Mouse (Mus musculus): Measurements from ENCODE around the gene Dntt.
A peak's percentile ranks its signal among the peaks of the same experiment; 100 is the strongest.

The Dntt gene

DNA sequence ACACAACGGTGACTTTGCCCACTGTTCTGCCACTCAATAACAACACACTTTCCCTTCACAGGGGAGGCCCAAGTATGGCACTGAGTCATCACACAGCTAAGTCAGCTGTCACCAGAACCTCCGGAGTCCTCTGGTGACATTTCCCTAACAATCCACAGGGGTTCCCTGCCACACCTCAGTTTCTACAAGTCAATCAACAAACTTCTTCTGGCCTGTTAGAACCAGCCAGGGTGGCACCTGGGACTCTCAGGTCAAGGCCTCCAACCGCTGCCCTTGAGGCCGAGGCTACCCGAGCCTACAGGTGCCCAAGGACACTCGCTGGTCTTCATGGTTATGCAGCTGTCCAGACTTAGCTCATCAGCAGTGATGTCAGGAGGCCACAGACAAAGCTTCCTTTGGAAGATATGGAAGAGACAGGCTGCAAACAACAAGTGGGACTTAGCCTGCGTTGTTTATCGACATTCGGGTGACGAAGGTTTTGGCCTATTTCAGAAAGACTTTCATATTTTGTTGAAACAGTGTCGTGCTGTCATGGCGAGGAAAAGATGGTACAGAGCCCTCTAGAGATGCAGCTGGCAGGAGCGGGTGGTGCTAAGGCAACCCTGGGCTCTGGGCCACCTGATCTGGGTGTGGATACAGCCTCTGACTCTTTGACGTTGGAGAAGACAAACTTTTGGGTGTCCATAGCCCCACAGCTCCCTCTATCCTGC, 44.8 kb downstream of the Dntt start:
- no peak for DNase-seq

DNA sequence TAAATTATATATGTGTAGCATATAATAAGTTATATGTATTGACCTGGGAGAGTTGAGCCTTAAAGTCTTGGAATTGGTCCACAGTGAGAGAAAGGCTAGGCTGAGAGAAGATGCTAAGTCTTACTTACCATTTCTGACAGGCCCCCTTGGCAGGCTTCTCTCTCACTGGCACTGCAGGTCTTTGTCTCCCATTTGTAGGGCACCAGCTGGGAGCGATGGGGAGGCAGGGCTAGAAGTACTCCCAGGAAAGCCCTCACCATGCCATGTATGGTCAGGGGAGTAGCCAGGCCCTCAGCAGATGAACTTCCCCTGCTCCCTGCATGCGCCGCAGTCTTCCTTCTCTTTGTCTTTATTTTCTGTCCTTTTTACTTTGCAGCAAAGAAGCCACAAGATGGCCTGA, 47.8 kb downstream of the Dntt start, which contains the start of gene Opalin:
Opalin (minus strand) TSS at position 208 of the 400 bp plus-strand sequence.
- no peak for DNase-seq

DNA sequence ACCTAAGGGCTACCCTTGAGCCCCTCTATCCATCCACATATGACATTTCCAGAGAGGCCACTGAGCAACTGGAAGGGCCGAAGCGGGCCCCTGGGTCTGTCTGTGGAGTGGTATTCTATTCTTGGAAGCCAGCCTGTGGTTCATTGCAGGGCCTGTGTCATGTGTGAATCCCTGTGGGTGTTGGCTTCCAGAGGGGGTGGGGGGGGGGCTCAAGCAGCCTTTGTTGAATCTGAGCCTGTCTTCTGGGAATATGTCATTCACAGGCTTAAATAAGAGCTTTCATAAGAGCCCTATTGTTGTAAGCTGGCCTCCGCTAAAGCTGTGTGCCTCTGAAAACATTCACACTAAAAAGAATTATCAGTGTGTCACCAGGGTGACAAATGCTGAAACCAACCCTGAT, 52.5 kb downstream of the Dntt start:
- DNase-seq = no peak

DNA sequence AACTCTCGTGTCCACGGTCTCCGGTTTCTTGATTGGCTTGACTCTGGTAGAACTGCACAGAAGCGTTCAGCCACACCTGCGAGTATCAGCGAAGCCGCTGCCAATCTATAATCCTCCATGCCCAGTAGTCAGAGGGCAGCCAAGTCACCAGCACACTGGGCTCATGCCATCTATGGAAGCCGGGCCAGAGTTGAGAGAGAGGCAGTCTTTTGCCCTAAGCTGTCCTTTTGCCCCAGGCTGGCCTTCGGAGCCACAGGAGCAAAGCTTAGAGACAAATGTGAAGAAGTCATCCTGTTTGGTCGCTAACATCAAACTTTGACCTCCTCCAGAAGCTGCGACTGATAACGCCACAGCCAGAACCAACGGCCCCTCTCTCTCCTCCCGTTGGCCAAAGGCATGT, 54.6 kb downstream of the Dntt start:
- no peak for DNase-seq

DNA sequence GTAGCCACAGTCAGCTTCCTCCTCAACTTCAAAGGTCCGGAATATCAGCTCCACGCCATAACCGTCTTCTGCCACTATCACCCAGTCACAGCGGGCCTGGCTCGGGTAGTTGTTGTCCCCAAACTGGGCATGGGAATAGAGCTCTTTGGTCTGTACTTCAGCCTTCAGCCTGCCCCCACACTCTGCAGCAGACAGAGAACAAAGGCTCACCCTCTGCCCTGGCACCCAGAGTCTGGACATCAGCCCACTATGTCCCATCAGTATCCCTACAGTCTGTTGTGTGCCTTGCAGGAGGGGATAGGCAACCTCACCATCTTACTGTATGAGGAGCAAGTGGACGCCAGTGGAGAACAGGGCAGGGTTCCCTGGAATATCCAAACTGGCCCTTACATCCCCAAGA, 57.2 kb downstream of the Dntt start:
- DNase-seq = no peak

DNA sequence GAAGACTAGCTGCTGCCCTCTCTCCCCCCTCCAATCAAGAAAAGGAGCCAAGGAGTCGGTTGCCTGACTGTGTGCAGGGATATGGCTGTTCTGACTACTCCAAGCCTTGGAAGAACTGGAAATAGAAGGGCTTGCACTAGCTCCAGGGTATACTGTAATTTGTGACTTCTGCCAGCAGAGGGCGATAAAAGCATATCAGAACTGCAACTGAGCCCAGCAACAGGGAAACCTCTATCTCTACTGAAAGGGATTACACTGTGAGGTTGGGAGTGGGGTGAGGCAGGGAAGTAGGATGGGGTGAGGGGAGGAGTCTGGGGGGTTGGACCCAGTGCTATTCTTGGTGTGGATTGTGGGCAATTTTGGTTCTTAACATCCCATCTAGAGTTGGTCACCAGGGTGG, 57.6 kb downstream of the Dntt start:
- DNase-seq = peak; percentile 61

DNA sequence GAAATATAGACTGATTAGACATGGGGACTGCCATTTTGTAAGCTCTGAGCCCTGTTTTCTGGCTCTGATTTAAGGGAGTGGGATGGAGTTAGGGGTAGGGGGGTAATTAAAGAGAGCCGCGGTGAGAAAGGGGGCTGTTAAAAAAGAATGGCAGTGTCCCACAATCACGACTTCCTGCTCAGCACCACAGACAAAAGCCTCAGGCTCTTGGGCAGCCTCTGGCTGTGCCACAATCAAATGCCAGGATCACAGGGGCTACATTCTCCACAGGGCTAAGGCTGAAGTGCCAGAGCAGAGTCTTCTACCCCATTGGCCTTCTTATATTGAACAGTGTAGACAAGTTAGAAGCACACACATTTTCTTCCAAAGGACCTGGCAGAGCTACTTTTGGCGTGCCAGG, 58.8 kb downstream of the Dntt start:
- no peak for DNase-seq

DNA sequence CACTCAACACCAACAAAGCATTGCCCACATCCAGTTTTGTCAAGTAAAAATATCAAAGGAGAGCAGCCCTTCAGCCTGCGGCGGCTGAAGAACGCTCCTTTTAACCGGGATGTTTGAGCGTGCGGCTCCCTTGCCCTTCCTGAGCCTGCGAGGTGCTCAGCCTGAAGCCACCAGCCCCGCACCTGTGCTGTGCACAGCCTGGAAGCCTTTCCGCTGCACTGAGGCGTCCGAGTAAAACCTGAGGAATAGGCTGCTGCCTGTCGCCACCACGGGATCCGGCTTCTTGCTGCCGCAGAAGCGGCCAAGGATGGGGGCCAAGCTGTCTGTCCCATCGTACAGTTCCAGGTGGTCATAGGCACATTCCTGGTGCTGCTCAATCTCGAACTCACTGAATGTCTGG, 59.4 kb downstream of the Dntt start:
- no peak for DNase-seq

DNA sequence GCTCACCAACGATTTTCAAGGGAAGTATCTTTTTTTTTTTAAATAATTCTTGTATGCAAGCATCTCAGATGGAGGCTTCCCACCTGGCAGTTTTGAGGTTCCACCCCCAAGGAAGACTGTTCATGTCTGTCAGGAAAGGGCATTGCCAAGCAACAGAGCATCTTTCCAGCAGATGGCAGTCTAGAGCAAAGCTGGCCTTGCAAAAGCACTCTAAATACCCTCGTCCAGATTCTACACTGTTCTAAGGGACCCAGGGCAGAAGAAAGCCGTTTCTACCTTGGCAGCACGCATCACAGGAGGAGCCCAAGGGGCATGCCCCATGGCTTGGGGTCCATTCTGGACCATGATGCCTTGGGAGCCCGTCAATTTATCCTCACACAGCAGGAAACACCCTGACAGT, 60.8 kb downstream of the Dntt start:
- peak; percentile 49 for DNase-seq

DNA sequence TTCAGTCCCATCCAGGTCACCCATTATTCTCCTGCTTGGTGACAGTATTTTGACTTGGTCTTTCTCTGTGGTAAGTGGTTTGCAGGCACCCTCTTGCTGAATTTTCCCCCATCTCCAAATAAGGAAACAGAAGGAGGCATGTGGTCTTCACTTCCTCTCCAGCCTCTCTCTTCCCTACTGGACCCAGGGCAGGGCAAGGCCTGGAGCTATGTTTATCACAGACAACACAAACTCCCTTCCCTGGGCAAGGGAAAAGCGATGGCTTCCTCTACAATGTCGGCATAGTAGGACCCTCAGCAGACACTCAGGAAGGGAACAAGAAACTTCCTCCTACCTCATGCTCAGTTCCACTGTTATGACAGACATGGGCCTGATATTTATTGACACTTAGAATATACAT, 62.8 kb downstream of the Dntt start:
- no peak for DNase-seq

DNA sequence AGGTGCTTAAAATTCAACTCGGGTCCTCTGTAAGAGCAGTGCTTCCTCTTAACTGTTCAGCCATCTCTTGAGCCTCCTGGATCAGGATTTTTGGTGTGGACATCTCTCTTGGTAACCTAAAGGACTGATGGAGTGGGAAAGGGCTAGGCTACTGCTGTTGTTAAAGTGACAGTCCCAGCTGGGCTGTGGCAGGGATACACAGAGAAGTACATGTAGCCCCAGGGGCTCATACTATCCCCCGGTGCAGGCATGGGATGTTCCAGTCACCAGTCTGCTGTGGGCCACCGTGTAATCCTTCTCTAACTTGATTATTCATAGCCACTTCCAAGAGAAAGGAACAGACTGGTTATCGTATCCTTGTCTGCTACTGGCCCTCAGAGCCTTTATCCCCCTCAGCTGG, 68.0 kb downstream of the Dntt start:
- DNase-seq = no peak

DNA sequence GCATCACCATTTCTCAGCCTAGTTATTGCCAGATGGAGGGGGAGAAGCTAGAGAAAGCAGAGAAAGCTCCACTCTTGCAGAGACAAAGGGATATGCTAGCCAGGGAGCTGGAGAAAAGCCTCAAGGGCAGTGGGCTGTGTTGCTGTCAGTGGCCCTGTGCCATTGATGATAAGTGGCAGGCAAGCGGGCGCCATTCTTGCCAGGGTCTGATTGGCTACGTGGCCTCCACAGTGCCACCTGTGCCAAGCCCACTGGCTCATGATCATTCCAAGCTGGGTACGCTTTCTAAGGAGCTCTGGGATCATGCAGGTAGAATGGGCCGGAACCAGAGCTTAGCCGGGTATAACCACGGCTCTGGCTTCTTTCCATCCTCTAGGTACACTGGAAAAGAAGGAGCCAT, 71.8 kb downstream of the Dntt start:
- no peak for DNase-seq

DNA sequence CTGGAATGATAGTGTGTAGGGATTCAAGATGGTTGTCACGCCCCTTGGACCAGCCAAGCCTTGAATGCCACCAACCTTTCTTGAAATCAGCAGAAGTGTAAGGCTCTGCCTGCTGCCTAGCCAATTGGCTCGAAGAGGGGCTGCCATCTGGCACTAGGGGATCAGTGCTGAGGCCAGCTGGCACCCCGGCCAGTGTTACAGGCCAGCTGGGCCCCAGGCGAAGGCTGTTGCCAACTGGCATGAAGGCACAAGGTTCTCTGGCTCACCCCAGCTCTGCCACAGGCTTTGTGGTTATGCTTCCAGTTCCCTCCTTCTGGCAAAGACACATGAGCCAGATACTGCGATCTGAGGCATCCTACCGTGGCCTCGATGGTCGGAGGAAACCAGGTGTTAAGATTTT, 72.3 kb downstream of the Dntt start:
- DNase-seq = no peak

DNA sequence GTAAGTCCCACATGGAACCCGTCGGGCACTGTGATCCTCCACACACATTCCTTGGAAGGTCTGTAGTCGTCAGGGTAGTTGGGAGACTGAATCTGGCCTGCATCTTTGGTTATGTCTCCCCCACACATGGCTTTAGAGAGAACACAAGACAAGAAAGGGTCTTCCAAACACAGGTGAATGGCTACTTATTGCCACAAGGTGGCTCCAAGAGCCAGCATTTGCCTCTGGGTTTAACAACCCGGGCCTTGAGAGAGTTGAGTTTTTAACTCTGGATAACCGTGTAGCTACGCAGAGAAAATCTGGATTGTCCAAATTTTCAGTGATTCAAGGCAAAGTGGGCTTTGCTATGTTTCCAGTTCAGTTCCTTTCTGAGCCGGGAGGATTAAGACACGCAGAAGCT, 75.8 kb downstream of the Dntt start:
- DNase-seq = no peak

DNA sequence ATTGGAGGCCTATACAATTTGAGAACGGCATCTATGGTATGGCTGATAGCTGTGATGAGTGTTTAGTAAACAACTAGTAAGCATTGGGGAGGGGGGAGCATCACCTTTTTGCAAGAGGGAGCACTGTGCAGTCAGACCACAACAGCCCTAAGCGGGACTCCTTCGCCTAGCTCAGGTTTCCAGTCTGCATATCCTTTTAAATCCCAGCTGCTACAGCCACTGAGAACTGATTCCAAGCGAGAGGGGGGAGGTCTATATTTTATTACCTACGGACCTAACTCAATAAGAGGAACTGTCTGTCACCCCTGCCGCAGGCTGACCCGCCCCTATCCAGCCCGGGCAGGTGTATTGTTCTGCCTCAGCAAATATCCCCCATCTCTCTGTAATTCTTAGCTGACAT, 78.5 kb downstream of the Dntt start:
- DNase-seq = no peak

DNA sequence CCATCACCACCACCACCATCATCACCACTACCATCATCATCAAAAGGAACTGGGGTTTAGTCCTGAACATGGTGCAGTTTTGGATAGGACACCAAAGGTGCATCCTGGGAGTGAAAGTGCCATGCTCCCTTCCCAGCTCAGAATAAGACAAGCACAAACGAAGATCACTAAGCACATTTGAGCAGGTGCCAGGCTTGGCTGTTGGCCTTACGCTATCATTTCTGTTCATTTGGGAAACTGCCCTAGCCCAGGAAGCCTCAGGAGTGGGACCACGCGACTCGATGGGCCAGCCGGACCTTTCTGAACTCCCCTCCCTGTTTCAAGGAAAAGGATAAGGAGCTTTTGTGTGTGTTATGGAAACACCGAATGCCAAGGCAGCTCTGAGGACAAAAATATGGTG, 79.6 kb downstream of the Dntt start:
- no peak for DNase-seq

All from liver (tissue).